Mouse (Mus musculus): ENCODE data around the gene Hist3h2ba. TPM values are rescaled to one million over a fixed set of nuclear protein-coding genes. Genes with fewer than 3 reads are reported as not detected.
A peak's percentile ranks its signal among the peaks of the same experiment; 100 is the strongest.

Gene Hist3h2ba
- polyA plus RNA-seq, 2 experiments from 2014 or later = 4.9 to 6.6 TPM

GRCm38 (mm10) chr11:58965001-58965760 lies 16.5 kb downstream of the Hist3h2ba start:
- ATAC-seq = no peak

GRCm38 (mm10) chr11:58967346-58967745 lies 18.6 kb downstream of the Hist3h2ba start:
- no peak for ATAC-seq

DNA sequence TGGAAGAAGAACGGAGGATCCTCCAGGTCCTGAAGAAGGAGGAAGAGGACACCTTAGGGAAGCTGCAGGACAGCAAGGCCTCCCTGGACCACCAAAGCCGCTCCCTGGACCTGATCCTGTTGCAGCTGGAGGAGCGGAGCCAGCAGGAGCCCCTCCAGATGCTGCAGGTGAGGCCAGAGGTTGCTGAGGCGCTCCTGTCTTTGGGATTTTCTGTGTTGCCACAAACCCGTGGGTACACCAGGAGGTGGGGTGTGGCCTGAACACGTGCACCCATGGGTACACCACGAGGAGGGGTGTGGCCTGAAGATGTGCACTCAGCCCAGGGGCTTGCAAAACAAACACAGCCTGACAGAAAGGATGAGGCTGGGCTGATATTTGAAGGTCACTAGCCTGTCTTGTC lies 19.8 kb downstream of the Hist3h2ba start:
- ATAC-seq = no peak

- no peak for ATAC-seq
Measured at GRCm38 (mm10) chr11:58969027-58969426, 20.3 kb downstream of the Hist3h2ba start.

GRCm38 (mm10) chr11:58969659-58970058 lies 20.9 kb downstream of the Hist3h2ba start:
- ATAC-seq = no peak

- ATAC-seq = no peak
Measured at GRCm38 (mm10) chr11:58970831-58971530, 22.3 kb downstream of the Hist3h2ba start.

- ATAC-seq = no peak
Measured at GRCm38 (mm10) chr11:58971796-58972195, 23.1 kb downstream of the Hist3h2ba start.

GRCm38 (mm10) chr11:58974414-58974813 lies 25.7 kb downstream of the Hist3h2ba start:
- no peak for ATAC-seq

- ATAC-seq = peak; percentile 10
Measured at GRCm38 (mm10) chr11:58977150-58977549, 28.4 kb downstream of the Hist3h2ba start.

GRCm38 (mm10) chr11:58977607-58978026 lies 28.9 kb downstream of the Hist3h2ba start:
- peak; percentile 28 for ATAC-seq

GRCm38 (mm10) chr11:58978027-58978705 lies 29.4 kb downstream of the Hist3h2ba start, which contains the start of gene Trim11:
TSS of gene Trim11 (plus strand) at chr11:58978093.
- ATAC-seq = peak; percentile 94

DNA sequence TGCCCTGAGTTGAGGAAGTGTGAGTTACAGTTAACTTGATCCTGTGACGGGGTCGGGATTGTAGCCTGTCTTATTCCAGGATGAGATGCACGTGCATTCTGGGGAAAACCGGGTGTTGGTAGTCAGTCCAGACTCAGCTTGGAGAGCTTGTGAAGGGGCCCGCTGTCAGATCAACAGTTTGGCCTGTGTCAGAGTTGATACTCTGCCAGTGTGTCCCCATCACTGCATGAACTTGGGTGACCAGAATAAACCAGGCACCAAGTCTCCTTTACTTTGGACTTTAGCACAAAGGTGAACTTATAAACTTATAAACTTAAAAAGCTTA lies 29.9 kb downstream of the Hist3h2ba start:
- no peak for ATAC-seq

GRCm38 (mm10) chr11:58979183-58979582 lies 30.5 kb downstream of the Hist3h2ba start:
- ATAC-seq = no peak

DNA sequence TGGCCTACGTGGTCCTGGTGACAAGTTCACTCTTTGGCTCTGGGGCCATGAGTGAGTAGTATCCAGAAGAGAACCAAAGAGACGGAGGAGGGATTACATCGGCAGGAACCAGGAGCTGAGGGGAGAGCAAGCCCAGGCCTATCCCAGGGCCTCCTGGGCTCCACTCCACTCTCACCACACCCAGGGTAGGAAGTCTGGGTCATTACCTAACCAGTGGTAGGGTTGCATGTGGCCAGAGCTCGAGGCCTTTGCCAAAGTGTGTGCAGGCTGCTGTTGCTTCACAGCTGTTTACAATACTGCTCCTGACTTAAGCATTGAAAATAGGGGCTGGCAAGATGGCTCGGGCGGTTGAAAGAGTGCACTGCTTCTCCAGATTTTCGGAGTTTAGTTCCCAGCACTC lies 30.9 kb downstream of the Hist3h2ba start:
- no peak for ATAC-seq

- ATAC-seq = no peak
Measured at GRCm38 (mm10) chr11:58980381-58980990, 31.8 kb downstream of the Hist3h2ba start.

- peak; percentile 30 for ATAC-seq
Measured at GRCm38 (mm10) chr11:58981541-58982447, 33.1 kb downstream of the Hist3h2ba start.

- no peak for ATAC-seq
Measured at GRCm38 (mm10) chr11:58982471-58983097, 33.9 kb downstream of the Hist3h2ba start.

DNA sequence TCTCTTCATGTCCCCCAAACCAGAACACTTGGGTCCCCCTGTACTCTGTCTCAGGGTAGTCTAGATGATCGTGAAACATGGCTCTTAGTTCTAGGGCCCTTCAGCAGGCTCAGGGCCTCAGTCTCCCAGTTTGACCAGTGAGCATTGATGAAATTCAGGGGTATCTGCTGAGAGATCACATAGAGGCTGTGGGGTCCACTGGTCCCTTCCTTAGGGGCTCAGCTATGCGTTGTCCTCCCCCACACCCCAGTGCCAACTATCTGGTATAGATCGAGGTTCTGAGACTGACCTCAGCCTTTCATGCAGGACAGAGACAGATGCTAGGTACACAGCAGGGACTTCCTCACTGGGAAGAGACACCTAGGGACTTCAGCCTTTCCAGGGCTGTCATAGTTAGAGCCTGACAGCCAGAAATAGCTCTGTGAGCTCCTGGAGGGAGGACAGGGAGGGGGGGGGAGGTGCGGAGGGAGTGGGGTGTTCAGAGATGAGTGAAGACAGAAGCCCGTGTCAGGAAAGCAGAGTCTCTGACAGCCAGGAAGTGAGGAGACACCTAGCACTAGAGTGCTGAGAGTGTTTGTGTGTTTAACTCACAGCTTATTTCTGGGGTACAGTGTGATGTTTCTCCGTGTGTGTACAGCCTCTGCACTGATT lies 35.1 kb downstream of the Hist3h2ba start:
- no peak for ATAC-seq

GRCm38 (mm10) chr11:58984657-58985056 lies 35.9 kb downstream of the Hist3h2ba start:
- no peak for ATAC-seq

DNA sequence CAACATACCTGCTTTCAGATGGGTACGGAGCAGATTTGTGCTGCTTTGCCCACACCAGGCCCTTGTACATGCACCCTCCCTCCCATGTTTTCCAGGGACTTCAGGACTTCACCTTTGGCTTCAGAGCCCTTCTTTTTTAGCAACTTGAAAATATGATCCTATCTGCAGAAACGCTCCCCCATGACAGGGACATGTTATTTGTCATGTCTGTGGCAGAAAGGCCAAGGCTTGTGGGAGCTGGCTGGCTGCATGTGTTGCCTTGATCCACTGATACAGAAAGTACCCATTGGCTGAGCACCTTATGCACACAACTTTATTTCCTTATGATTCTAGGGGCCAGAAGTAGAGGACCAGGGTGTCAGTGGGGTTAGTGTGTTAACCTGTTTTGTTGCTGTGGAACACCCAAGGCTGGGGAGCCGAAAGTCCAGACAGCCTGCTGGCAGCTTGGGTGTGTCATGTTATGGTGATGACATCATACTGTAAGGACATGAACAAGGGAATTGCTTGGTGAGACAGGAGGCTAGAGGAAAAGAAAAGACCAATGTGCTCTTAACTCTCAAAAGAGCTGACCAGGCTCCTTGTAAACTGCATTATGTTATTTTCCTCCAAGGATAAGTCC lies 36.7 kb downstream of the Hist3h2ba start:
- ATAC-seq = no peak
